Comparison of ENCODE assay signal across 19 mouse cellular contexts in genomic region chr13:8087154-8087553, GRCm38 (mm10).
"Had no signal": no experiment of that assay in that cellular context is flagged by ENCODE, and none has a peak within 500 bp of the region (broad histone marks: within the 10 kb centered on the region; RNA-seq: fewer than 3 reads in every experiment).

No protein-coding gene starts in this region.

- H3K4me3 ChIP-seq: limb, embryonic 12.5 days; limb, embryonic 15.5 days; midbrain, embryonic 12.5 days; midbrain, embryonic 15.5 days; neural tube, embryonic 12.5 days; neural tube, embryonic 15.5 days; stomach, embryonic 15.5 days had no signal

- H3K9ac ChIP-seq: limb, embryonic 12.5 days; limb, embryonic 15.5 days; liver, embryonic 14.5 days; liver, postnatal 0 days; lung, embryonic 14.5 days; midbrain, embryonic 12.5 days; midbrain, embryonic 15.5 days; neural tube, embryonic 12.5 days; neural tube, embryonic 15.5 days; stomach, embryonic 15.5 days had no signal

- H3K9me3 ChIP-seq: limb, embryonic 12.5 days; limb, embryonic 15.5 days; midbrain, embryonic 12.5 days; midbrain, embryonic 15.5 days; neural tube, embryonic 12.5 days; neural tube, embryonic 15.5 days; stomach, embryonic 15.5 days had no signal

- H3K36me3 ChIP-seq: limb, embryonic 12.5 days; limb, embryonic 15.5 days; midbrain, embryonic 12.5 days; midbrain, embryonic 15.5 days; neural tube, embryonic 12.5 days; neural tube, embryonic 15.5 days; stomach, embryonic 15.5 days had no signal

- H3K4me1 ChIP-seq: limb, embryonic 12.5 days; limb, embryonic 15.5 days; midbrain, embryonic 12.5 days; midbrain, embryonic 15.5 days; neural tube, embryonic 12.5 days; neural tube, embryonic 15.5 days; stomach, embryonic 15.5 days had no signal

- H3K4me2 ChIP-seq: limb, embryonic 12.5 days; limb, embryonic 15.5 days; liver, embryonic 11.5 days; lung, embryonic 14.5 days; midbrain, embryonic 12.5 days; midbrain, embryonic 15.5 days; neural tube, embryonic 12.5 days; neural tube, embryonic 15.5 days; stomach, embryonic 15.5 days had no signal

- ATAC-seq: intestine, postnatal 0 days; liver, postnatal 0 days; lung, postnatal 0 days; midbrain, embryonic 15.5 days had no signal

- H3K27me3 ChIP-seq: limb, embryonic 12.5 days; limb, embryonic 15.5 days; midbrain, embryonic 12.5 days; midbrain, embryonic 15.5 days; neural tube, embryonic 12.5 days; neural tube, embryonic 15.5 days; stomach, embryonic 15.5 days had no signal

- H3K27ac ChIP-seq: limb, embryonic 12.5 days; limb, embryonic 15.5 days; liver, embryonic 14.5 days; macrophage; midbrain, embryonic 12.5 days; midbrain, embryonic 15.5 days; neural tube, embryonic 12.5 days; neural tube, embryonic 15.5 days; stomach, embryonic 15.5 days had no signal

- DNase-seq: left cerebral cortex, postnatal 4 days; liver, postnatal 0 days; lung, embryonic 14.5 days; retina, postnatal 1 day; right cerebral cortex, postnatal 25 days; spleen, adult 18-20 months; thymus, postnatal 36 days had no signal
